Mouse (Mus musculus) CH12.LX (cell line): Measurements from ENCODE around the gene Hipk2. TPM values are rescaled to one million over a fixed set of nuclear protein-coding genes. Genes with fewer than 3 reads are reported as not detected.

ENCODE experiments used
- DNase-seq: peaks from one replicate; pipeline ENCODE4 v3.0.0-alpha.2; 2013; ENCODE audit errors: extremely low read depth
- H3K27ac ChIP-seq: 2 replicates; pipeline ENCODE4 v1.5.1; 2012; ENCODE audit warnings: low read depth, mild to moderate bottlenecking, control low read depth, moderate library complexity; ENCODE audit not compliant: insufficient read depth
- H3K27me3 ChIP-seq: replicated peaks from 2 replicates; pipeline ENCODE3; 2012; ENCODE audit warnings: inconsistent platforms
- H3K36me3 ChIP-seq, 2 experiments: replicated peaks in 1 of 2; 2 replicates each; pipeline versions ENCODE3 to v1.6.1; 2012; ENCODE audit warnings: inconsistent platforms in 1 of 2, low read length in 1 of 2, mild to moderate bottlenecking in 1 of 2, mixed read lengths in 1 of 2, moderate library complexity in 1 of 2; ENCODE audit not compliant: control insufficient read depth in 1 of 2, insufficient read depth in 1 of 2
- H3K4me1 ChIP-seq, 2 experiments: 2 replicates each; pipeline ENCODE4 v1.6.1; 2012; ENCODE audit warnings: inconsistent platforms in 1 of 2, moderate library complexity in 1 of 2; ENCODE audit not compliant: insufficient read depth in 2 of 2, control insufficient read depth in 1 of 2
- H3K4me2 ChIP-seq: 2 replicates; pipeline ENCODE4 v1.6.1; 2012; ENCODE audit warnings: low read depth, mild to moderate bottlenecking, control low read depth; ENCODE audit not compliant: poor library complexity, insufficient read depth, severe bottlenecking
- H3K4me3 ChIP-seq, 3 experiments: fragments of 150-350 bp in 1 of 3; sonication (generic) in 1 of 3; replicated peaks in 1 of 3; 2 replicates each; pipeline versions ENCODE3 to v1.5.1; 2011 to 2012; ENCODE audit warnings: low read depth in 2 of 3, low read length in 2 of 3, mild to moderate bottlenecking in 2 of 3, moderate library complexity in 2 of 3, control low read depth in 1 of 3, improper control_type of control experiment in 1 of 3, inconsistent platforms in 1 of 3, mixed read lengths in 1 of 3; ENCODE audit not compliant: poor library complexity in 1 of 3
- H3K79me2 ChIP-seq: replicated peaks from 2 replicates; pipeline ENCODE4 v1.6.1; 2012; ENCODE audit warnings: mild to moderate bottlenecking, moderate library complexity; ENCODE audit not compliant: control insufficient read depth, poor library complexity, insufficient read depth, severe bottlenecking; ENCODE audit errors: extremely low read depth
- H3K9ac ChIP-seq: 2 replicates; pipeline ENCODE4 v1.6.1; 2012; ENCODE audit warnings: low read depth, mild to moderate bottlenecking, control low read depth, moderate library complexity; ENCODE audit not compliant: insufficient read depth
- H3K9me3 ChIP-seq: replicated peaks from 2 replicates; pipeline ENCODE3; 2012; ENCODE audit warnings: low read length, inconsistent platforms, mixed read lengths
- BHLHE40 ChIP-seq: IDR thresholded peaks from 2 replicates; pipeline ENCODE4 v1.6.1; 2011; ENCODE audit warnings: mild to moderate bottlenecking, low read depth, low read length, improper control_type of control experiment
- CHD2 ChIP-seq: IDR thresholded peaks from 2 replicates; pipeline ENCODE4 v1.6.1; 2011; ENCODE audit warnings: low read length, improper control_type of control experiment
- CTCF ChIP-seq, 2 experiments: IDR thresholded peaks in 1 of 2; conservative IDR thresholded peaks in 1 of 2; 2 replicates each; pipeline ENCODE4 v1.5.1; 2011 to 2012; ENCODE audit warnings: low read depth in 2 of 2, low read length in 2 of 2, improper control_type of control experiment in 1 of 2, inconsistent platforms in 1 of 2, mild to moderate bottlenecking in 1 of 2, moderate library complexity in 1 of 2
- ELF1 ChIP-seq: IDR thresholded peaks from 2 replicates; pipeline ENCODE4 v1.6.1; 2014; ENCODE audit warnings: low read depth, mild to moderate bottlenecking, inconsistent platforms, low read length, improper control_type of control experiment
- GABPA ChIP-seq: IDR thresholded peaks from 2 replicates; pipeline ENCODE4 v1.6.1; 2012; ENCODE audit warnings: low read depth, low read length, improper control_type of control experiment, inconsistent platforms; ENCODE audit not compliant: insufficient replicate concordance
- HCFC1 ChIP-seq: IDR thresholded peaks from 2 replicates; pipeline ENCODE4 v1.6.1; 2012; ENCODE audit warnings: low read depth, mild to moderate bottlenecking, inconsistent platforms, low read length, improper control_type of control experiment
- IRF4 ChIP-seq: IDR thresholded peaks from 2 replicates; pipeline ENCODE4 v1.6.1; 2014; ENCODE audit warnings: low read depth, mild to moderate bottlenecking, inconsistent platforms, low read length, improper control_type of control experiment
- KAT2A ChIP-seq: IDR thresholded peaks from 2 replicates; pipeline ENCODE4 v1.6.1; 2012; ENCODE audit warnings: low read length, improper control_type of control experiment, inconsistent platforms; ENCODE audit not compliant: insufficient replicate concordance
- MAZ ChIP-seq: IDR thresholded peaks from 2 replicates; pipeline ENCODE4 v1.6.1; 2012; ENCODE audit warnings: low read depth, mild to moderate bottlenecking, inconsistent platforms, low read length, improper control_type of control experiment, moderate library complexity
- MEF2A ChIP-seq: IDR thresholded peaks from 2 replicates; pipeline ENCODE4 v1.6.1; 2014; ENCODE audit warnings: low read depth, mild to moderate bottlenecking, inconsistent platforms, low read length, improper control_type of control experiment, borderline replicate concordance
- MYC ChIP-seq: IDR thresholded peaks from 2 replicates; pipeline ENCODE4 v1.6.1; 2011; ENCODE audit warnings: low read depth, mild to moderate bottlenecking, improper control_type of control experiment, low read length
- PAX5 ChIP-seq: IDR thresholded peaks from 2 replicates; pipeline ENCODE4 v1.6.1; 2012; ENCODE audit warnings: low read length, inconsistent platforms, mixed read lengths
- POLR2A ChIP-seq: IDR thresholded peaks from 2 replicates; pipeline ENCODE4 v1.6.1; 2011; ENCODE audit warnings: low read depth, mild to moderate bottlenecking, improper control_type of control experiment, low read length
- POLR2AphosphoS2 ChIP-seq: IDR thresholded peaks from 2 replicates; pipeline ENCODE4 v1.6.1; 2011; ENCODE audit warnings: low read depth, low read length, improper control_type of control experiment
- RAD21 ChIP-seq: IDR thresholded peaks from 2 replicates; pipeline ENCODE4 v1.6.1; 2011; ENCODE audit warnings: low read depth, mild to moderate bottlenecking, low read length, improper control_type of control experiment, moderate library complexity
- RCOR1 ChIP-seq: conservative IDR thresholded peaks from 2 replicates; pipeline ENCODE4 v1.6.1; 2012; ENCODE audit warnings: low read depth, mild to moderate bottlenecking, inconsistent platforms, low read length, improper control_type of control experiment
- SIN3A ChIP-seq: IDR thresholded peaks from 2 replicates; pipeline ENCODE4 v1.6.1; 2012; ENCODE audit warnings: low read length, improper control_type of control experiment, inconsistent platforms
- TCF12 ChIP-seq: IDR thresholded peaks from 2 replicates; pipeline ENCODE4 v1.6.1; 2014; ENCODE audit warnings: low read depth, mild to moderate bottlenecking, inconsistent platforms, low read length, improper control_type of control experiment
- UBTF ChIP-seq: IDR thresholded peaks from 2 replicates; pipeline ENCODE4 v1.6.1; 2012; ENCODE audit warnings: low read depth, mild to moderate bottlenecking, inconsistent platforms, low read length, improper control_type of control experiment, moderate library complexity
- USF1 ChIP-seq: IDR thresholded peaks from 2 replicates; pipeline ENCODE4 v1.6.1; 2014; ENCODE audit warnings: low read depth, mild to moderate bottlenecking, inconsistent platforms, low read length, improper control_type of control experiment
- ZMIZ1 ChIP-seq: IDR thresholded peaks from 2 replicates; pipeline ENCODE4 v1.6.1; 2012; ENCODE audit warnings: low read depth, mild to moderate bottlenecking, inconsistent platforms, low read length, improper control_type of control experiment
- dilution Hi-C: fragments of 300-500 bp; cut with MboI; formaldehyde crosslinking; loops from 2 replicates; pipeline ENCODE4 v1.14.3; 2020; ENCODE audit warnings: low sequenced_read_pairs; ENCODE audit not compliant: extremely low pct_unique_long_range_greater_than_20kb, extremely low pct_ligation_motif_present
- in situ Hi-C: fragments of 300-500 bp; cut with MboI; formaldehyde crosslinking; loops from 3 replicates; pipeline ENCODE4 v1.14.3; 2019; ENCODE audit warnings: low sequenced_read_pairs, low pct_ligation_motif_present, low pct_unique_long_range_greater_than_20kb, mixed read lengths
- polyA plus RNA-seq: library from polyadenylated mRNA; unstranded; fragments of >175 nt; gene quantifications from 2 replicates; pipeline ENCODE4 v1.2.1, GENCODE M21; 2012; ENCODE audit warnings: low read depth; ENCODE audit not compliant: insufficient read length
- total RNA-seq, 2 experiments: library from RNA; depleted of rRNA; stranded (reverse); fragments of 300-350 nt in 1 of 2; fragments of >200 nt in 1 of 2; gene quantifications; 2 replicates each; pipeline ENCODE4 v1.2.3; 2012 to 2014

Gene Hipk2
- total and polyA plus RNA-seq, 3 experiments = 1.6 to 5.3 (median 2.6) TPM

DNA sequence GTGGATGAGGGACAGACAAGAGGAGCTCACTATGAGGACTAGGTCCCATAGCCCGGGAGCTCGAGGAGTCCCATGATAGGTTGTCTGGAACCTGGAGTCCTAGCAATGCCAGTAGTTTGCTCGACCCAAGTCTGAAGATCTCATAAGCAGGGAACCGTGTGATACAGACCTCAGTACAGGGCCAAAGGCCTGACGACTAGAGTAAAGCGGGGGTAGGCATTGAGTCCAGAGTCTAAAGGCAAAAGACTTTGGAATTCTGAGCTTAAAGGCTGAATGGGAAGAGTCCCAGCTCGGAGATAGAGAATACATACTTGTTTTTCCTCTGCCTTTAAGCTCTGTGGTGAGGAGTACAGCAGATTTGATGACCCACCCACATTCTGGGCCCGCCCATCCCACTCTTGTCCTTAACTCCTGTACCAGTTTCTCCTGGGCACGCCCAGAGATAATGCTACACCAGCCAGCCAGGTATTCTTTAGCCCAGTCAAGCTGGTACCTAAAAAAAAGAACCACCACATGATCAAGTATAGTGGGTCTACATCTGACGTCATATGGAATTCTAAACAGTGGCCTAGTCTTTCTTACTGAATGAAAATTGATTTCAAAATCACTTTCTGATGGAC, 27.0 kb upstream of the Hipk2 start:
- TF ChIP-seq MYC (no peak), PAX5 (no peak), HCFC1 (no peak), ELF1 (no peak), POLR2AphosphoS2 (no peak), TCF12 (no peak), CTCF (conservative IDR thresholded peaks at IDR 0.05 in 1 of 2, IDR thresholded peaks at IDR 0.05 in 1 of 2; ENCODE audit: low read depth in 2 of 2, low read length in 2 of 2) (no peak), IRF4 (no peak), CHD2 (no peak), RAD21 (no peak), MEF2A (no peak), UBTF (no peak)
- H3K79me2 ChIP-seq = no peaks in the 10 kb centered on the region
- dilution Hi-C loops = no loop called here
- H3K4me3 ChIP-seq = no peak overlapping the region
- H3K9ac ChIP-seq = no peak overlapping the region
- no peaks in the 10 kb centered on the region for H3K9me3 ChIP-seq
- in situ Hi-C loops = loop anchor here (5.0 to 10.0 kb wide), 2 partner anchors 161 to 258 kb away; no protein-coding TSS in a partner anchor
- H3K4me2 ChIP-seq = no peak overlapping the region
- no peaks in the 10 kb centered on the region for H3K27me3 ChIP-seq
- H3K4me1 ChIP-seq = peaks cover 8 to 32% of the 10 kb centered on the region in 2 experiments
- DNase-seq = no peak
- no peaks in the 10 kb centered on the region for H3K36me3 ChIP-seq
- no peak overlapping the region for H3K27ac ChIP-seq

DNA sequence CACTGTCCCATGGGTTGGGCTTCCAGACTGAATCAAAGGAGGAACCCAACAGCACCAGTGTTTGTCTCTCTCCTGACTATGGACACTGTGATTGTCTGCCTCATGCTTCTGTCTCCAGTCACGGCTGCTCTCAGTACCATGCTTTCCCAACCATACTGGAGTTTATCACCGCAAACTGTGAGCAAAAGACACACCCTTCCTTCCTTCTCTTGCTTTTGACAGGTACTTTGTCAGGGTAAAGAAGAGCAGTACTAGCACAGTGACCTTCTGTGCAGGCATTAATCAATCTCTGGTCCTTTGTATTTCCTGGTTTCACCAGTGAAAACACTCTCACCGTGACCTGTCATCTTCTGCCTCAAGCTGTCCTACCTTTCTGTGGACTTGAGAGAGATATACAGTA, 25.7 kb upstream of the Hipk2 start:
- peaks cover 8 to 32% of the 10 kb centered on the region in 2 experiments for H3K4me1 ChIP-seq
- no peak overlapping the region for H3K27ac ChIP-seq
- no peak for DNase-seq
- dilution Hi-C loops = no loop called here
- no peak overlapping the region for H3K4me3 ChIP-seq
- TF ChIP-seq MAZ (no peak), BHLHE40 (no peak), PAX5 (no peak), POLR2A (no peak), UBTF (no peak), RCOR1 (no peak), CHD2 (no peak), ZMIZ1 (no peak), SIN3A (no peak), USF1 (no peak), GABPA (no peak), KAT2A (no peak)
- no peaks in the 10 kb centered on the region for H3K79me2 ChIP-seq
- H3K9me3 ChIP-seq = no peaks in the 10 kb centered on the region
- H3K4me2 ChIP-seq = no peak overlapping the region
- no peaks in the 10 kb centered on the region for H3K36me3 ChIP-seq
- H3K9ac ChIP-seq = no peak overlapping the region
- in situ Hi-C loops = loop anchor here (5.0 to 10.0 kb wide), 2 partner anchors 159 to 257 kb away; no protein-coding TSS in a partner anchor
- H3K27me3 ChIP-seq = no peaks in the 10 kb centered on the region
